Mouse (Mus musculus): Measurements from ENCODE around the gene Nars2. TPM values are rescaled to one million over a fixed set of nuclear protein-coding genes. Genes with fewer than 3 reads are reported as not detected.

Nars2 gene
- total and polyA plus RNA-seq, 3 experiments, result 12.1 to 19.1 (median 14.6) TPM

- H3K4me1 ChIP-seq (ENCODE audit: control insufficient read depth in 1 of 2, insufficient read depth in 2 of 2), result peaks cover 3 to 13% of the 10 kb centered on the region in 2 experiments; a peak in 3 of 4 replicates
- peaks cover 9 to 61% of the 10 kb centered on the region in 2 experiments for H3K36me3 ChIP-seq (replicated peaks in 1 of 2; ENCODE audit: control insufficient read depth in 1 of 2, insufficient read depth in 1 of 2, low read length in 1 of 2)
- H3K27ac ChIP-seq (ENCODE audit: insufficient read depth, low read depth), result no peak overlapping the region
- no peak overlapping the region for H3K9ac ChIP-seq (ENCODE audit: insufficient read depth, low read depth)
- H3K4me2 ChIP-seq (ENCODE audit: insufficient read depth, low read depth, poor library complexity, severe bottlenecking), result no peak overlapping the region
- no peaks in the 10 kb centered on the region for H3K27me3 ChIP-seq (replicated peaks)
- no peaks in the 10 kb centered on the region for H3K9me3 ChIP-seq (replicated peaks; ENCODE audit: low read length)
- H3K4me3 ChIP-seq (replicated peaks in 1 of 3; ENCODE audit: low read depth in 2 of 3, low read length in 2 of 3, poor library complexity in 1 of 3), result no peak overlapping the region
- in situ Hi-C loops (cut with MboI; ENCODE audit: low pct_ligation_motif_present, low pct_unique_long_range_greater_than_20kb, low sequenced_read_pairs) (no loop called here), dilution Hi-C loops (cut with MboI; ENCODE audit: extremely low pct_ligation_motif_present, extremely low pct_unique_long_range_greater_than_20kb, low sequenced_read_pairs) (no loop called here)
- H3K79me2 ChIP-seq (replicated peaks; ENCODE audit: control insufficient read depth, extremely low read depth, insufficient read depth, poor library complexity, severe bottlenecking), result no peaks in the 10 kb centered on the region
- no peak for TF ChIP-seq ZKSCAN1 (IDR thresholded peaks at IDR 0.05; ENCODE audit: borderline replicate concordance, low read depth, low read length)
- TF ChIP-seq ZC3H11A (IDR thresholded peaks at IDR 0.05; ENCODE audit: low read depth, low read length), result no peak
- TF ChIP-seq MXI1 (IDR thresholded peaks at IDR 0.05; ENCODE audit: low read depth, low read length), result no peak
- no peak for TF ChIP-seq MAZ (IDR thresholded peaks at IDR 0.05; ENCODE audit: low read depth, low read length)
- no peak for TF ChIP-seq ZNF384 (IDR thresholded peaks at IDR 0.05; ENCODE audit: low read depth, low read length)
- TF ChIP-seq BHLHE40 (IDR thresholded peaks at IDR 0.05; ENCODE audit: low read depth, low read length), result no peak
- DNase-seq (ENCODE audit: extremely low read depth), result no peak
Measured at GRCm38 (mm10) chr7:97042981-97043380, 91.7 kb downstream of the Nars2 start.

DNA sequence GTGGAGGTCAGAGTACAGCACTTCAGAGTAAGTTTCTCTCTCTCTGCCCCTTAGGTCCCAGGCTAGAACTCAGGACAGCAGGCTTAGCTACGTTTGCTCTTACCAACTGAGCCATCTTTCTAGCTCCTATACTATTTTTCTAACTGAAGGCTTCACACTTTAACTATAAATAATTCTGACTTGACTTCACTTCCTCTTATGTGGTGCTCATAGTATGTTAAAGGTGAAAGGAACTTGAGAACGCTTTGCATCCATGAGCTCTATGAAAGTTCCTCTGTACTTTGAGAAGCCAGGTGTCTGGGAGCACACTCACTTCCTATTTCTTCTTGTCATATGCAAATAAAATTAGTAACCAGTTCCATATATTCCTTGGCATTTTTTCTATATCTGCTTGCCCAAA is 109.7 kb downstream of the Nars2 start:
- no peak overlapping the region for H3K4me2 ChIP-seq (ENCODE audit: insufficient read depth, low read depth, poor library complexity, severe bottlenecking)
- TF ChIP-seq BHLHE40 (IDR thresholded peaks at IDR 0.05; ENCODE audit: low read depth, low read length) (no peak), SIN3A (IDR thresholded peaks at IDR 0.05; ENCODE audit: low read length) (no peak), ZNF384 (IDR thresholded peaks at IDR 0.05; ENCODE audit: low read depth, low read length) (peak; percentile 30; the same call in 1 of the 2 replicates), NRF1 (IDR thresholded peaks at IDR 0.05; ENCODE audit: low read depth, low read length) (no peak), RAD21 (IDR thresholded peaks at IDR 0.05; ENCODE audit: low read depth, low read length) (no peak), USF2 (conservative IDR thresholded peaks at IDR 0.05; ENCODE audit: low read depth, low read length) (no peak), TBP (conservative IDR thresholded peaks at IDR 0.05; ENCODE audit: low read depth, low read length) (no peak), MAFK (IDR thresholded peaks at IDR 0.05; ENCODE audit: insufficient replicate concordance, low read length) (no peak), MEF2A (IDR thresholded peaks at IDR 0.05; ENCODE audit: borderline replicate concordance, low read depth, low read length) (peak; percentile 53; the same call in 1 of the 2 replicates), GABPA (IDR thresholded peaks at IDR 0.05; ENCODE audit: insufficient replicate concordance, low read depth, low read length) (no peak), MYC (IDR thresholded peaks at IDR 0.05; ENCODE audit: low read depth, low read length) (no peak), EP300 (IDR thresholded peaks at IDR 0.05; ENCODE audit: low read length) (peak; percentile 49), MAX (IDR thresholded peaks at IDR 0.05; ENCODE audit: low read length) (0 out of 2 replicates have a peak, but pooled peaks have one; percentile 60)
- dilution Hi-C loops (cut with MboI; ENCODE audit: extremely low pct_ligation_motif_present, extremely low pct_unique_long_range_greater_than_20kb, low sequenced_read_pairs), result no loop called here

More for the DNA sequence above, 109.7 kb downstream of the Nars2 start:
- Histone ChIP-seq H3K4me3 (replicated peaks in 1 of 3; ENCODE audit: low read depth in 2 of 3, low read length in 2 of 3, poor library complexity in 1 of 3) (no peak overlapping the region), H3K4me1 (ENCODE audit: control insufficient read depth in 1 of 2, insufficient read depth in 2 of 2) (peaks cover 4 to 29% of the 10 kb centered on the region in 2 experiments; a peak in 3 of 4 replicates), H3K9ac (ENCODE audit: insufficient read depth, low read depth) (no peak overlapping the region), H3K36me3 (replicated peaks in 1 of 2; ENCODE audit: control insufficient read depth in 1 of 2, insufficient read depth in 1 of 2, low read length in 1 of 2) (peaks cover 10 to 41% of the 10 kb centered on the region in 2 experiments), H3K27ac (ENCODE audit: insufficient read depth, low read depth) (no peak overlapping the region), H3K79me2 (replicated peaks; ENCODE audit: control insufficient read depth, extremely low read depth, insufficient read depth, poor library complexity, severe bottlenecking) (no peaks in the 10 kb centered on the region), H3K9me3 (replicated peaks; ENCODE audit: low read length) (no peaks in the 10 kb centered on the region), H3K27me3 (replicated peaks) (no peaks in the 10 kb centered on the region)
- in situ Hi-C loops (cut with MboI; ENCODE audit: low pct_ligation_motif_present, low pct_unique_long_range_greater_than_20kb, low sequenced_read_pairs), result no loop called here
- DNase-seq (ENCODE audit: extremely low read depth), result no peak

Measured in CH12.LX (cell line).